Mouse (Mus musculus) liver, adult 2 months (tissue): ENCODE results near the gene Sdk2.

Experiments
- CTCF ChIP-seq: fragments of 200-500 bp; IDR thresholded peaks from 2 replicates; pipeline ENCODE4 v1.5.1; 2011; ENCODE audit warnings: low read depth, low read length, control low read depth
- POLR2A ChIP-seq: fragments of 200-500 bp; IDR thresholded peaks from 2 replicates; pipeline ENCODE4 v1.6.1; 2011; ENCODE audit warnings: low read length, control low read depth; ENCODE audit not compliant: insufficient read depth; ENCODE audit errors: extremely low read depth

DNA sequence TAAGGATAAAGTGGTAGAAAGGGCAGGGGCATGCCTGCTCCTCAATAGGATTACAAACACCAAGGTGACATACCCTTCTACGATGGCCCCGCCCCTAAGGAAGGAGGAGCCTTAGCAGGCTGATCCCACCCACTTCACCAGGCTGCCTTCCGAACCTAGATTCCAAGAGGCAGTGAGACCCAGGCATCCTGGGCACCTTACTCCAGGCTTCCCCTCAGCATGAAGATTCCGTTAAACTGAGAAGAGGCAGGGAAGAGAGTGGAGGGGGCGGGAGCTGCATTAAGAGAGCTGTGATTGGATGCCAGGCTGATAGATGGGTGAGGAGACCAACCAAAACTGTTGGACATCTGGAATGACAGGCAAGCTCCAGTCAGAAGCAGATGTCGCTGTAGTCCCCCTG, 76.4 kb downstream of the Sdk2 start:
- no peak for TF ChIP-seq POLR2A
- TF ChIP-seq CTCF: no peak
